Mouse (Mus musculus): ENCODE measurements around the gene Camkmt.

The Camkmt gene

DNA sequence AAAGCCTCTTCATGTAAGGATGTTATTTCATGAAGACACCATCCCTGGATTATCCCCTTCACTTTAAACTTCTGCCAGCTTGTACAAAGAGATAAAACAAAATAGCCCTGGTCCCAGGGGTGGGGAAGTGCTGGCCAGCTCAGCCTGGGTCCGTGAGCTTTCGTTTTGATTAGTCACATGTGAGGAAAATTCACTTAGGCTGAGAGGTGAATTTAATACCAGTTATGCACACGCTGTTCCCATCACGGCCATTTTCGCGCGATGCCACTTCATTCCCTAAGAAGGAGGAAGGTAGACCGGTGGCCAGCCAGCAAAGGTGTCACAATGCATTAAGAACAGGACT, 284.5 kb downstream of the Camkmt start:
- DNase-seq = no peak

DNA sequence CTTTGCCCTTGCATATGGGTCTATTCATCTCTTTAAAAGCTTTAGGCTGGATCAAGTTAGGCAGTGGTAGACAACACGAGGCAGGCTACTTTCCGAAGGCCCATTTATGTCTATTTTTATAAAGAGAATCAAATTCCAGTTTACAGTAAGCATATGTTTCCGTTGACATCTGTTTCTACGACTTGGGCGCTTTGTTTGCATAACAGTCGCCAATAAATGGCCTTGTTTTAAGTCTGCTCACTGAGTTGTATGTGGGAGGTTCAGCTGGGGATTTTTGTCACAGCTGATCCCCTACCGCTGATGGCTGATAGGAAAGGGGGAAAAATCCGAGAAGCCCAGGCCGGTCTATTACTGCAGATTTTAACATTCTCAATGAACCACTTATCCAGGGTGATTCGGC, 285.2 kb downstream of the Camkmt start:
- no peak for DNase-seq

DNA sequence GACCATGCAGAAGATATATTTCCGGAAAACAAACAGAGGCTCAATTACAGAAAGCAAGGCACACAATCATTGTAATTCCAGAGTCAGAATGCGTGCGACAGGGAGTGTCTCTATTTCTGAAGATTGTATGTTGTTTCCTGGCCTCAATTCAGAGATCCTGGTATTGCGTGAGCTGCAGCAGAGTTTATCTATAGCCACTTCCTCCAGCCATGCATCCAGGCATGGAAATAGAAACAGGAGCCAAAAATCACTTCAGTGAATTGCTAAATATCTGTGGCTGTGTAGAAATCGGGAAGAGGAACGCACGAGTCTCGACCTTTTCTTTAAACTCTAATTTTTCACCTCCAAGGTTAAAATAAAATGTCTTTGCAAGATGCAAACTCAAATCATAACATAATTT, 287.1 kb downstream of the Camkmt start:
- no peak for DNase-seq

DNA sequence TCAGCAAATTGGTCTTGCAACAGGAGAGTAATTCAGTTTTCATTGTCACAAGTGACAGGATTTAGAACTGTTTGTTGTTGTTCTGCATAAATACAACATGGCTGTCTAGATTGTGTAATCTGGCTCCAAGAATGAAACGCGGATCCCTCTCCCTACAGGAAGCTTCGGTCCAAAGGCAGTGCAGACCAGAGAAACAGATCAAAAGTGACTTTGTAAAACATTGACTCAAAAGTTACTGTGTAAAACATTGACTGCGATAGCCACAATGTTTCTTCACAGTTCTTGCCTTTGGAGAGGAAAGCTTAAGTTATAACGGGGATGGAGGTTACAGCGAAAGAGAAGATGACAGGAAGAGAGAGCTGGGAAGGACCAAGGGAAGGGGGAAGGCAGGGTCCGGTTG, 288.7 kb downstream of the Camkmt start:
- no peak for DNase-seq

DNA sequence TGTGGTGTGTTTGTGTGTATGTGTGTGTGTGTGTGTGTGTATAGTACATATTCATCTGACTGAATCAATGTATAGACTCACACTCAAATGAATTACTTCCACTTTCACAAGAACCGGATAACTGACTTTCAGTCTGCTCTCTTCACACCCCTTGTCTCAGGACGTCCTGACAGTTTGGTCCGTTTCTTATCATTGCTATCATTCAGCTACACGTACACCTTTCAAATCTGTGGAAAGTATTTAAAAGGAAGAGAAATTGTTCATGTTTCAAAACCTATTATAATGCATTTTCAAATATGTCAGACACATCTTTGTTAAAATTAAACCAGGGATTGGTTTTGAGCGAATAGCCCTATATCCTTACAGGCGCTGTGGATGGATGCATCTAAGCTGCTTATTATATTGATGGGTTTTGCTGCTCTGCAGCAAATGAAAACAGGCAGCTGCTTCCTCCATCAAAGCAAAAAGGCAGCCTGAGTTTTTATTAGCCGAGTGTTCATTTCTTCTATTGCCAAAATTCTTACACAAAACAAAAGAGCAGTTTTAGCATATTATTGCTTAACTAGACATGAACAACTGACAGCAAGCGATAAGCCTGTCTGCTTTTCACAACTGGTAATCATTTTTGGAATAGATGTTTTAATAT, 291.3 kb downstream of the Camkmt start:
- no peak for DNase-seq

DNA sequence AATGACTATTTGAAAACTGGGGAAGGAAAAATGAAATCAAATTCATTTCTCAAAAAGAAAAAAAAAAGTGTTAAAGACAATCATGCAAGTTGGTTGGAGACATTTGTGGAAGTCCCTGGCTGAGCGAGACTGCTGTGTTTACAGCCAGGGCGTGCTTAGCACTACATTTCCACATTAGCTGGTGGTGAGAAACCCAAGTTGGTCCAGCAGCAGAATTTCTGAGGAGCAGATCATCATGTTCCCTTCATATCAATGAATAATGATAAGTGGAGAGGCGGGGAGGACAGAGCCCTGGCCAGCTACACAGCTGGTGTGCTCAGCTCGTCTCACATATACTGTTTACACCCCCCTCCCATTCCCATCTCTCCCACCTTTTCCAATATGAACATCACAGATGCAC, 292.0 kb downstream of the Camkmt start:
- DNase-seq = no peak

DNA sequence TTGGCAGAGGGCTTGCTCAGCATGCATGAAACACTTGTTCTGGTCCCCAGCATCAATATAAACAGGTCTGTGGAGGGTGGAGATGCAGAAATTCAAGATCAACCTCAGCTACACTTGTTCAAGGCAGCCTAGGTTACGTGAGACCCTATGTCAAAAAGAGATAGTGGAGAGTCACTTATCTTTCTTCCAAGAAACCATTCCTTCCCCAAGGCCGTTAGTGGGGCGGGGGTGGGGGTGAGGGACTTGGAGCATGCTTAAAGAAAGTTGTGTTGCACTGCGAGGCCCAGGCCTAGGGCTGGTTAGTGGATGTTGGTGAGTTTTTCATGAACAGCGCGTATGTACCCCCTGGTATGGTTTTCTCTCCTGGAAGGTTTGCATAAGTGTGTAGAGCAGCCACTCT, 292.6 kb downstream of the Camkmt start:
- DNase-seq = no peak

DNA sequence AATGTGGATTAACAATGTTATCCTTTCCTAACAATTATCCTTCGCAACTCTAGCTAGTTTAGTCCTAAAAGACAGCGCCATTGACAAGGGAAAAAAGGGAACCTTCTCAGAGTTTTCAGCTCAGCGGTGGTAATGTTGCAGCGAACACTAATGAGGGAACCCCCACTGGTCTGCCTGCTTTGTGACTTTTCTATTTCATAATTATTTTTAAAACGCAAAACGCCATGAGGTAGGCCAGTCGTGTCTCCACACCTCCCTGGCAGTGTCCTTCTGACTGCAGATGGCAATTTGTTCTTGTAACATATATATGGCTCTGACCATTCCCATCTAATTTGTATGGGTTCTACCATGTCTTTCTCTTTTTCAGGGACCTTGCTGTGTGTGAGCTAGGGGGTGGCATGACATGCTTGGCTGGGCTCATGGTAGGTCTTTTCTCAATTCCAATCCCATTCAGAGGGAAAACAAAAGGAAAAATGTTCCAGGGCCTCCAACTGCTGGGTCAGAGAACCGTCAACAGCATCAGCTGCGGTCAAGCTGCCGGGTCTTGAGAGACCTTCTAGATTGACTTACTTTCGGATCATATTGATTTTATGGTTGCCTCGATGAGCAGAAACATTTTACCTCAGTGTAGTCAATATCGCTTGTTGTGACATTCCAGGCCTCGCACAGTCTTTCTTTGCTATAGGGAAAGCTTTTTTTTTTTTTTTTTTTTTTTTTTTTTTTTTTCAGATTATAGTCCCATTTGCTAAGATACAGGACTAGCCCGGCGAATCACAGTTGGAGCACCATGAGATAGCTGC, 302.9 kb downstream of the Camkmt start:
- no peak for DNase-seq

DNA sequence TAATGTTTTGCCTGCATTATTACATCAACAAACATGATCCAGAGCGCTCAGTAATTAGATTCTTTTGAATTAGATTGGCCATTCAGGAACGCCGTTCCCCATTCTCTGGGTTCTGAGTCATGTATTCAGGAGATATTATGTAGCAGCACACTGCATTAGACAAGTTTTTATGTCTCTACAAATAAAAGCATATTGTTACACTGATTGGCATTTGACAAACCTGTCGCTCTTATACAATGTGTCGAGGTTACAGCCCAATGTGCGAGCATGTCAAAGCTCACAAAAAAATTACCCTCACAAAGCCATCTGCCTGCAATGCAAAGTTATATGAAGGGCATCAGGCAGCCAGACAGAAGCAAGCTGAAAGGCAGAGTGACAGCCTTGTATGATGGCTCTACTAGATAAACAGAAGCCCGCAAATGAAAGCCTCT, 303.6 kb downstream of the Camkmt start:
- DNase-seq = no peak

DNA sequence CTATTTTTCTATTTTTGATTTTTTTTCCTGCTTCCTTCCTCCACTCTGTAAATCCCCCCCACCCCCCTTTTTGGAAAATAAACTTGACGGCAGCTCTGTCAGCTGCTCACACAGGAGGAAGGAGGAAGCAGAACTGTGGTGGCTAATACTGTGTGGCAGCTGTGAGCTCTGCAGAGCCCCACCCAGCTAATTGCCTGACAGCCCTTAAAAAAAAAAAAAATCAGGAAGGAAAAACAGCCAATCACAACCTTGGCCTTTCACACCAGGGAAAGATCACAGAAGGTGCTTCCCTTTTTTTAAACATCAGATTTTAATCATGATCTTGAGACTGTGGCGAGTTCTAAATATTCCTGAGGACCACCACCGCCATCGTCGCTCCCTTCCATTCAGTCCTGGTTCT, 305.1 kb downstream of the Camkmt start:
- DNase-seq = no peak

DNA sequence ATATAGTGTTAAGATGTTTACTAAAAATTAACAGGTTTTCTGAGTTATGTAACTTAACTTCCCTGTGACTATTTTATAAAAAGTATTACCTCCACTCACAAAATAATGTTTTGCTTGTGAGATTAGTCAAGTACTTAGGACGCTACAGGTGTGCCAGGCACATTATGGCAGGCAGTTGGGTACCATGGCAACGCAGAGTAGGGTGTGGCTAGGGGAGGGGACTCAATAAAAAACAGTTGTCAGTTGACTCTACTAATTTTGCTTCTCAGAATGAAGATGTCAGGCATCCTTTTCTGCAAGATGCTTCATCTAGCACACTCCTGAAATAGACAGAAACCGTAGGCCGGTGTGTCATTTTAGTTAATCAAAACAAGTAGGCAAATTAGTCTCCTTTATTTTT, 310.4 kb downstream of the Camkmt start:
- DNase-seq = no peak

DNA sequence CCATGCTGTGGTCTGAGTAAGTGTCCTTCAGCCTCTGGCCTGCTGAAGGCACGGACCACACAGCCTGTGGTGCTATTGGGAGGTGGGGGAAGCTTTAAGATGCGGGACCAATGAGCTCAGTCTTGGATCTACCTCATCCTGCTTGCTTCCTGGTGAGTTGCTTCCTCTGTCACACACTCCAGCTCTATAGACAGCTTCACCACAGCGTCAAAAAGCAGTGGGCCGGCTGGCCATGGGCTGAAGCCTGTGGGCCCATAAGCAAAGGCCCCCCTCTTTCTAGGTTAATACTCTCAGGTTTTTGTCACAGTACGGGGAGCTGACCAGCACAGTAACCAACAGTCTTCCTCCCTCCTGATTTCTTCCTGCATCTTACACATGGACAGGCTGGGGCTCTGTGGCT, 314.8 kb downstream of the Camkmt start:
- no peak for DNase-seq

DNA sequence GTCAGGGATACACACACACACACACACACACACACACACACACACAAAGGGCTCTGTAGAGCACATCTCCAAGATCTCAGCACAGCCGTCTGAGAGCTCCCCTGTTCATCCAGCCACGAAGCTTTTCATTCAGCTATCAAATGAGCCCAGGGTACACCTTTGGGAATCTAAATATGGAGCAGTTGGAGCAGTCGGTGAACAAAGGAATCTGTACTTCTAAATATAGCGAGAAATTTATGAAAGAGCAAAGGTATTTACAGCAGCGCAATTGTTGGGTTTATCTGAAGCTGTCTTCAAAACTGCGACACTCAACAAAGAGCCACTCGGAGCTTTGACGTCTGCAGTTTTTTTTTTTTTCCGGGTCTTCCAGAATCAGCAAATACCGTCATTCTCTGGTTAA, 315.8 kb downstream of the Camkmt start:
- no peak for DNase-seq

DNA sequence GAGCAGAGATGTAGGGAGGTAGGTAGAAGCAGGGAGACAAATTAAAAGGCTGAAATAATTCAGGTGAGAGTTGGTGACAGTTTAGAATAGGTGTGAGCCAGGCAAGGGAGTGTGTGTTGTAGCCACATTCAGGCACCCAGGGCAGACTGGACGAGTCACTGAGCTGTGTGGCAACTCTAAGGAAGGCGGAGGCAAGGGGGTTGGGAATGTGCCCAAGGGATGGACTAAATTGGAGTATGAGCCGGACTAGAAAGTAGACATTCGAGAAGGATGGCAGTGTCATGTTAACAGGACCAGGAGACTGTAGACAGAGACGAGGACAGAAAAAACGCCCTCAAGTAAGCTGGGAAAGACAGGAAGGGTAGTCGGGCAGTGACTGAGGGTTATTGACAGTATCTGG, 338.5 kb downstream of the Camkmt start:
- DNase-seq = no peak

DNA sequence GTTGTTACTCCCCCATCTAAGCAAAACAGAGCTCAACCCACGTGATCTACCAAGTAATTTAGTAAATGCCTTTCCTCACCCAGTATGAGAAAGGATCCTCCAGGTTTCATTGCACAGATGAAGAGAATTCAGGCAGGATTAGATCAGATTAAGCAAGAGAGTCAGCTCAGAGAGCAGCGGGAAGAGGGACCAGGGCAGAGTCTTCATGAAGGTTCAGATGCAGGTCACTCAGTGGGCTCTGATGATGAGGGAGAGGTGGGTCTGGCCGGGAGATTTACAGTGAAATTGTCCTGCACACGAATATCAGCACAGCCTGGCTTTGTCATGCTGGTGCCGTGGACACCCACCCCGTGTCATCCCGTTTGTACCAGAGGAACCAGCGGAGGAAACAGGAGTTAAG, 342.6 kb downstream of the Camkmt start:
- DNase-seq = no peak

DNA sequence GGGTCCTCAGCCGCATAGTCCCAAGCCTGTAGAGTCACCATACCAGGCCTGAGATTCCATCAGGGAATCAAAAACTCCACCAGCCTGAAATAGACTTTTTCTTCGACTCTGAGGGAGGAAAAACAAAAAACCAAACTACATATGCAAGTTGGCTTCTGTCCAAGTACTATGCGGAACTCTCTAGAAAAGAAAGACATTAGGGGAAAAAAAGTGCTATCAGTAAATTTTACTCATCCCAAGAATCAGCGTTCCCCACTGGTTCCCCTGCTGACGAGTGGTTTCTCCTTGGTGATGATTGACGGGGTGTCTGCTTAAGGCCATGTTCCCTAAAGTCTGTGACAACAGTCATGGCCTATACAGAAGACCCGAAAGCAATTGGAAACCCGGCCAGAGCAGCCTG, 352.7 kb downstream of the Camkmt start:
- DNase-seq = no peak

DNA sequence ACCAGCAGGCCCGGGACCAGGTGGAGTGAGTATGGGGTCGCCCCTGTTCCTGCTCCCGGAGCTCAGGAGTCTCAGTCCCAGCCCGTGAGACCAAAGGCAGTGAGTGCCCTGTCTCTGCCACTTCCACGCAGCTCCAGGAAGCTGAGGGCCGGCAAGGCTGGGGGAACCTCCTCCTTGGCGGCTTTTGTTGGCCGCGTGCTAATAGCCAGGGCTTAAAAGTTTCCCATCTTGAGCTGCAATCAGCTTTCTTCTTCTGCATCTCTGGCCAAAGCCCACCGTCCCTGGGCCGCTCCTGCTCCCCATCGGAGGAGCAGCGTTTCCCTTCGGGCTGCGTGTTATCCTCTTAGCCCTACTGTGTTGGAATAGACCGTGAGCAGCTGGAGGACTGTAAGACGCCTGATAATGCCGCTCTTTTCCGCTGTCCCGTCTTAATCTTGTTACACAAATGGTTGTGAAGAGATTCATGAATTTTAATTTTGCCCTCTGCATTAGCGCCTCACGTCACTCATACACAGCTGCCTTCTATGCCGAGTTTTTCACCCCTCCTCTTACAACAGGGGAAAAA, 364.1 kb downstream of the Camkmt start:
- DNase-seq = no peak

DNA sequence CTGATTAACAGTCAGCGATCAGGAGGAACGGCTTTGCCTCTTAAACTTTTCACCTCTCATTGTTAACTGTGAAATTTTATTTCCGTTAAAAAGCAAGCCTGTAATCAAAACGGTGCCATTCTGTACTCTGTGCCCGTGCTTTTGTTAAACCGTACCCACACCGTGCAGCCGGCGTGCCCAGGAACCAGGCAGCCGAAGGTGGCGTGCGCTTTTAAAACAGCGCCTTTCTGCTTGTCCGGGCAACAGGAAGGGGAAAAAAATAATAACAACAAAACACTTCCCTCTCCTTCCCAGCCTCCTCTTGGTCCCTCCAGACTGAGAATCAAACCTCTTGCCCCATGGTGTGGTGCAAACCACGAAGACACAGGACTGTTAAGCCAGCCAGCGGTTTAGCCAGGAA, 364.7 kb downstream of the Camkmt start:
- DNase-seq = no peak

DNA sequence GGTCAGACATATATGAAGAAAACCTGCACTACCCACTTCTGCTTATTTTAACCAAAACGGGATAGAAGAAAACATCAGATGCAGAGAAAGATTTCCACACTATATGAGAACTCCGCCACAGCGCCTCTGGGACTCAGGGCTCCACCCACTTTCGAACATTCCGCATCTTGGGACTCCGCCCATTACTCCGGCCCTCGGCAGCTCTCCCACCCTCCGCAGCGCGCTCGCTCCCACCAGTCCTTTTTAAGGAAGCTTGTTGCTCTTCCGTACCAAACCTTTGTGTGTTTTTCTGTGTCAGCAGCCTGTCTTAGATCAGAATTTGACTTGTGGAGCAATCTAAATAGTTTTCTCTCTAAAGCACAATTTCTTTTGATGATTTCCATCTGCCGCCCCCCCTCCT, 367.7 kb downstream of the Camkmt start:
- no peak for DNase-seq

DNA sequence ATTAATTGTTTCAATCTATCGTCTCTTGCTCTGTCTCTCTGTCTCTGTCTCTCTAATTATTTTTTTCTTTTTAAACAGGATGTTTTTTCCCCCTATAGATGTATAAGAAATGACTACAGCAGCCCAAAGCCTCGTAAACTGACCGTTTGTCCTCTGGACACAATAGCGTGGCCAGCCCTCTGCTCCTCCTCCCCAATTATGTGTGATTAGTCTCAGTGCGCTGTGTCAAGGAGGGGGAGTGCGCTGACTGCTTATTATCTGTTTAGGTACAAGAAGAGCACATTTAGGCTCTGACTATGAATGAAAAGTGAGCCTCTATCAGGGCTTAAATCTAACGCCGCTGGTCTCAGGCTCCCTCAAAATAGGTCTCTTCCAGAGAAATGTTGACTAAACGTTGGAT, 368.2 kb downstream of the Camkmt start:
- no peak for DNase-seq

DNA sequence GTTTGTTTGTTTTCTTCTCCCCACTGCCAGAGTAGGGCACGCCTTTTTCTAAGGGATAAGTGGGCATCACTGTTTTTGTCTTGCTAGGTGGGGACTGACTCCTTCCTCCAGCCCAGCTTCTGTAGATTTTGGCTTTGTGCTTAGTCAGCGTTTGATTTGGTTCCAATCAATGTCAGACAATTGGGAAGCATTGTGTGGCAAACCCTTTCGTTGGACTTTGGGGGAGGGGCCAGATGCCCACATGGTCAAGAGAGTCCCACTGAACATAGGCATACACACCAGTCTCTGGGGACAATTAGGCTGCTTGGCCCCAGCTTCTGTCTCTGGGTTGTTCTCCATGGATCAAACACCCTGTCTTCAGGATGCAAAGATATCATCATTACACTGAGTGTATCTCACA, 371.2 kb downstream of the Camkmt start:
- DNase-seq = no peak

DNA sequence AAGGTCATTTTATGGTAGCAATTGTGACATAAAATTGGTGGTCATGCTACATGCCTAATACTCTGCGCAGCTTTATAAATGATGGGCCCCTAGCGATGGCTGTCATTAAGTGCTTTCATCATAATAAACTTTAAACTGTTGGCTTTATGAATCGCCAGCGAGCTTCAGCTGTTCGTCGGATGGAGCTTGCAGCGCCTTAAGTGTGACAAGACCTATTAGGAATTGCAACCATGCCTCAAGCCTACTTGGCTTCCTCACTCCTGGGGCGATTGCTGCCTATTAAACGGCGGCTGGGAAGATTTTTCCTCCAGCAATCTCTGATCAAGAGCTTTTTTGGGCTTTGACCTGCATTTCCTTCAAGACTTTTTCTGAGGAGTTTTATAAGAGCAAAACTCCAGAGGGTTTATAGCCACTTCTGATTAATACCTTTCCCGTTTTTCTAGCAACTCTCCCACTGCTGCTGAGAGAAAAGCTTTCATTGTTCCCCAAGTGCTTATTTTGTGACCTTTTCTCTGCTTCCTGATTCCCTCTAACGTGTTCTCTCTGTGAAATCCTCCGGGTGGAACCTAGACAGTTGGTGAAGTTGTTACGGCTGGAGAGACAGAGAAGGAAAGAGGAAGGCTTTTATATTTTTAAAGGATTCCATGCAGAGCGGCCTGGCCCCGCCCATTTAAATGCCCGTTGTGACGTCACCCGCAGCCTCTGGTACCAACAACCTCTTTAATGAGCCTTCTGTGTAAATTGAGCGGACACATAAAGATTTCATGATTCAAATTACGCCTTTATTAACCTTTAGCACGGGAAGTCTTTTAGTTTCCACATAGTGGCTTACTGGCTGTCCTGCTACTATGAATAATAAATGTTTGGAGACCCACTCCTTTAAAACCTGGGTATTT, 373.4 kb downstream of the Camkmt start:
- no peak for DNase-seq

All from cerebellum, postnatal 25 days (tissue).